Mouse (Mus musculus) small intestine, adult 2 months (tissue): ENCODE results near the gene Trem2. TPM values are rescaled to one million over a fixed set of nuclear protein-coding genes. Genes with fewer than 3 reads are reported as not detected.

Experiments
- H3K27ac ChIP-seq: fragments of 200-500 bp; 2 replicates; pipeline ENCODE4 v1.5.1; 2012; ENCODE audit warnings: low read depth, low read length, control low read depth, inconsistent platforms; ENCODE audit not compliant: insufficient read depth
- H3K27me3 ChIP-seq: fragments of 200-500 bp; 2 replicates; pipeline ENCODE4 v1.6.1; 2012; ENCODE audit warnings: mild to moderate bottlenecking, moderate library complexity, low read length, inconsistent platforms; ENCODE audit not compliant: control insufficient read depth, insufficient read depth
- H3K36me3 ChIP-seq: fragments of 200-500 bp; 2 replicates; pipeline ENCODE4 v1.6.1; 2012; ENCODE audit warnings: mild to moderate bottlenecking, low read length, control low read depth, inconsistent platforms; ENCODE audit not compliant: control insufficient read depth, insufficient read depth
- H3K4me1 ChIP-seq: fragments of 200-500 bp; 2 replicates; pipeline ENCODE4 v1.6.1; 2012; ENCODE audit warnings: low read length, inconsistent platforms, mixed read lengths; ENCODE audit not compliant: control insufficient read depth, insufficient read depth, insufficient read length
- H3K4me3 ChIP-seq: fragments of 200-500 bp; 2 replicates; pipeline ENCODE4 v1.5.1; 2012; ENCODE audit warnings: low read depth, mild to moderate bottlenecking, control low read depth, inconsistent platforms, low read length, moderate library complexity
- CTCF ChIP-seq: fragments of 200-500 bp; IDR thresholded peaks from 2 replicates; pipeline ENCODE4 v1.5.1; 2012; ENCODE audit warnings: low read depth, mild to moderate bottlenecking, control low read depth, inconsistent platforms, low read length, moderate library complexity, mixed read lengths; ENCODE audit not compliant: insufficient replicate concordance, insufficient read length; ENCODE audit errors: extremely low read depth
- POLR2A ChIP-seq: fragments of 200-500 bp; IDR thresholded peaks from 2 replicates; pipeline ENCODE4 v1.6.1; 2012; ENCODE audit warnings: low read depth, mild to moderate bottlenecking, control low read depth, inconsistent platforms, low read length, moderate library complexity
- WGBS: fragments of 180-500 bp; shearing (Covaris S2); methylation state at CpG from one replicate; pipeline ENCODE4 v1.1.7; 2018; 5-methylcytosine and 5-hydroxymethylcytosine counted together
- polyA plus RNA-seq: library from polyadenylated mRNA; depleted of rRNA; stranded (reverse); fragments of >200 nt; gene quantifications from 2 replicates; pipeline ENCODE4 v1.2.3, GENCODE M21; 2012

The Trem2 gene
- polyA plus RNA-seq, 1 experiment = not detected

DNA sequence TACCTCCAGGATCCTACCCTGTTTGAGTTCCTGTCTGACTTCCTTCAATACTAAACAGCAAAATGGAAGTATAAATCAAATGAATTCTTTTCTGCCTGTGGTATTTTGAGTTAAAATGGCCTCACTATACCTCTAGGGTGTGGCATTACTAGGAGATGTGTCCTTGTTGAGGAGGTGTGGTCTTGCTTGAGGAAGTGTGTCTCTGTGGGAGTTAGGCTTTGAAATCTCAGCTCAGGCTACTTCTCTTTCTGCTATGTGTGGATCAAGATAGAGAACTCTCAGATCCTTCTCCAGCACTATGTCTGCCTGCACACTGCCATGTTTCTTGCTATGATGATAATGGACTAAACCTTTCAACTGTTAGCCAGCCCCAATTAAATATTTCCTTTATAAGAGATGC, 32.8 kb downstream of the Trem2 start:
- H3K36me3 ChIP-seq = no peaks in the 10 kb centered on the region
- no peak overlapping the region for H3K27ac ChIP-seq
- no peaks in the 10 kb centered on the region for H3K4me1 ChIP-seq
- no peaks in the 10 kb centered on the region for H3K27me3 ChIP-seq
- TF ChIP-seq POLR2A (no peak), CTCF (no peak)
- H3K4me3 ChIP-seq = no peak overlapping the region

GRCm38 (mm10) chr17:48385786-48386461, 39.7 kb downstream of the Trem2 start:
- Histone ChIP-seq H3K27me3 (no peaks in the 10 kb centered on the region), H3K27ac (no peak overlapping the region), H3K4me1 (peaks cover 4% of the 10 kb centered on the region; the same call in 1 of the 2 replicates), H3K4me3 (no peak overlapping the region), H3K36me3 (peaks cover 40% of the 10 kb centered on the region)
- TF ChIP-seq CTCF (no peak), POLR2A (no peak)
- 28% methylated on average over 2 of the region's 2 CpGs for WGBS

DNA sequence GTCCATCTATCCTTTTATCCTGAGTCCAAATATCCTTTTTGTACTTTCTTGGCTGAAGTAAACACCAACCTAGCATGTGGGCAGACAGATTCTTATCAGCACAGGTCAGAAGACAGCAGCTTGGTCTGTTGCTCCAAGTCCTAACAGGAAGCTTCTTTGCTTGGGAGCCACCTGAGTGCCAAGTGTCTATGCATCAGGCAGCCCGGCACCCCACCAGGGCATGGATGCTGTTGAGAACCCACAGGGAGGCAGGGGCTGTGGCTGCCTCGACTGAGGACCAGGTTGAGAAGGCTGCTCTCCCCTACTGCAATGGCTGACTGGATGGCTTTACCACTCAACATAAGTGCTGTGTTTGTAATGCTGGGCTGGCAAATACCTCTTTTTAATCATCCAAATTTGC, 42.5 kb downstream of the Trem2 start:
- H3K4me3 ChIP-seq = no peak overlapping the region
- no peak for TF ChIP-seq CTCF
- TF ChIP-seq POLR2A = no peak
- peaks cover 67% of the 10 kb centered on the region for H3K36me3 ChIP-seq
- H3K27me3 ChIP-seq = no peaks in the 10 kb centered on the region
- H3K27ac ChIP-seq = no peak overlapping the region
- peaks cover 19% of the 10 kb centered on the region for H3K4me1 ChIP-seq
- WGBS = 92% methylated on average over 2 of the region's 2 CpGs

DNA sequence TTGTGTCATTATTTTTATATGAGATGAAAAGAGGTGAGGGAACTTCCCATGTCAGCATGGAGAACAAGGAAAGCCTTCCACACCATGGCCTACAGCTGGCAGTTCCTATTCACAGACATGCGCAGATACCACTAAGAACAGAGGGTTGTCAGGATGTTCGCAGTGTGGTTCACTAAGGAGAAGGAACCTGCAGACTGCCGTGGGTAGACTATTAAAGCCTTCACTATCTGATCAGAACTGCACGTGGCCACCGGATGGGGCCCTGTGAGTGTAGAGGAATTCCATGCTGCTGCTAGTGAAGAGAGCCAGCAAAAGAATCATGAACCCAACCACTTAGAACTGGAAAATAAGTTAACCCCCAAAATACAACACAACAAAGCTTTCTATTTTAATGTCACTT, 43.2 kb downstream of the Trem2 start:
- WGBS = 82% methylated on average over 5 of the region's 5 CpGs
- Histone ChIP-seq H3K36me3 (peaks cover 69% of the 10 kb centered on the region), H3K4me1 (peaks cover 21% of the 10 kb centered on the region), H3K4me3 (no peak overlapping the region), H3K27ac (no peak overlapping the region), H3K27me3 (no peaks in the 10 kb centered on the region)
- TF ChIP-seq CTCF (no peak), POLR2A (no peak)

DNA sequence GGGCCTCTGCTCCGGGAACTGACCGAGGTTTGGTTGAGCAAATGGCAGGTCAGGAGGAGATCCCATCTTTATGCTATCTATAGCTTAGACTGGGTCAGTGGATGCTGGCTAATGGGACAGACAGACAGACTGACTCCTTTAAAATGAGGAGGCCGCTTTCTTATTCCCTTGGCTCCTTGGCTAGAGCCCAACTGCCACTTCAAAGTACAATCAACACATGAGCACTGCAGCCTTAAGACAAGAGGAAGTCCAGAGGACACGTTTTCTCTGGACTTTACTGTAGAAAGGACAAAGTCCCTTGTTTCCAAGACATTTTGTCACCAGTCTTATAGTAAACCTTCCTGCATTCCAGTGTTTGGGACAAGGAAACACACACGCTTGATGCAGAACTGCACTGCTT, 45.2 kb downstream of the Trem2 start:
- TF ChIP-seq POLR2A (no peak), CTCF (no peak)
- peaks cover 18% of the 10 kb centered on the region for H3K4me1 ChIP-seq
- H3K27me3 ChIP-seq = no peaks in the 10 kb centered on the region
- WGBS = 49% methylated on average over 5 of the region's 5 CpGs
- H3K4me3 ChIP-seq = no peak overlapping the region
- H3K36me3 ChIP-seq = peaks cover 79% of the 10 kb centered on the region
- peak overlapping the region; percentile 80 for H3K27ac ChIP-seq

DNA sequence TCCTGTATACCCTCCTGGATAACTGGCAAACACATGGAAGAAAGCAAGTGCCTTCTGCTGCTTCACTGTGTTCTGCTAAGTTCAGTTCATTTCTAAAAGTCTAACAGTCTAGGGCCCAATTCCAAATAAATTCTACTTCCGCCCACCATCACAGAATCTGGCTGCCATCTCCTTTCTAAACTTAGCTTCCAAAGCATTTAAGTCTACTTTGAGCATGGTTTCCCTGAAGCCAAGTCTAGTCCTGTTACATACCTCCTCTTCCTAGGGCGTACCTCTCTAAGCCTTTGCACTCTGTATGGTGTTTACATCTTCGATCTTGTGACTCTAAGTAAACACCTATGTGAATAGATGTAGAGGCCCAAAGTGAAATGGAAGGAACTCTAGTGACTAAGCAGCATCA, 46.4 kb downstream of the Trem2 start:
- H3K27me3 ChIP-seq = no peaks in the 10 kb centered on the region
- no peak overlapping the region for H3K4me3 ChIP-seq
- TF ChIP-seq POLR2A = no peak
- no peak for TF ChIP-seq CTCF
- peaks cover 18% of the 10 kb centered on the region for H3K4me1 ChIP-seq
- H3K36me3 ChIP-seq = peaks cover 69% of the 10 kb centered on the region
- peak overlapping the region; percentile 80; the same call in 1 of the 2 replicates for H3K27ac ChIP-seq
- 89% methylated on average over 3 of the region's 3 CpGs for WGBS

- WGBS = 74% methylated on average over 4 of the region's 4 CpGs
These were observed 55.5 kb downstream of the Trem2 start for GRCm38 (mm10) chr17:48401710-48402109.

More at GRCm38 (mm10) chr17:48401710-48402109, 55.5 kb downstream of the Trem2 start:
- Histone ChIP-seq H3K27ac (no peak overlapping the region), H3K4me3 (no peak overlapping the region), H3K27me3 (no peaks in the 10 kb centered on the region), H3K4me1 (peaks cover 5% of the 10 kb centered on the region; the same call in 1 of the 2 replicates), H3K36me3 (peaks cover 21% of the 10 kb centered on the region)
- no peak for TF ChIP-seq CTCF
- TF ChIP-seq POLR2A = no peak
